Mouse (Mus musculus): ENCODE measurements around the gene Mansc1. TPM values are rescaled to one million over a fixed set of nuclear protein-coding genes. Genes with fewer than 3 reads are reported as not detected.

Mansc1 gene
- total RNA-seq, 1 experiment from 2014 or later: 11.1 TPM

GRCm38 (mm10) chr6:134610380-134610779 is 21.9 kb downstream of the Mansc1 start:
- no peak for ATAC-seq (replicated peaks in 1 of 2; ENCODE audit: insufficient read depth in 1 of 2, low FRiP score in 2 of 2, low TSS enrichment in 1 of 2, low read depth in 1 of 2, poor library complexity in 2 of 2, severe bottlenecking in 2 of 2)

DNA sequence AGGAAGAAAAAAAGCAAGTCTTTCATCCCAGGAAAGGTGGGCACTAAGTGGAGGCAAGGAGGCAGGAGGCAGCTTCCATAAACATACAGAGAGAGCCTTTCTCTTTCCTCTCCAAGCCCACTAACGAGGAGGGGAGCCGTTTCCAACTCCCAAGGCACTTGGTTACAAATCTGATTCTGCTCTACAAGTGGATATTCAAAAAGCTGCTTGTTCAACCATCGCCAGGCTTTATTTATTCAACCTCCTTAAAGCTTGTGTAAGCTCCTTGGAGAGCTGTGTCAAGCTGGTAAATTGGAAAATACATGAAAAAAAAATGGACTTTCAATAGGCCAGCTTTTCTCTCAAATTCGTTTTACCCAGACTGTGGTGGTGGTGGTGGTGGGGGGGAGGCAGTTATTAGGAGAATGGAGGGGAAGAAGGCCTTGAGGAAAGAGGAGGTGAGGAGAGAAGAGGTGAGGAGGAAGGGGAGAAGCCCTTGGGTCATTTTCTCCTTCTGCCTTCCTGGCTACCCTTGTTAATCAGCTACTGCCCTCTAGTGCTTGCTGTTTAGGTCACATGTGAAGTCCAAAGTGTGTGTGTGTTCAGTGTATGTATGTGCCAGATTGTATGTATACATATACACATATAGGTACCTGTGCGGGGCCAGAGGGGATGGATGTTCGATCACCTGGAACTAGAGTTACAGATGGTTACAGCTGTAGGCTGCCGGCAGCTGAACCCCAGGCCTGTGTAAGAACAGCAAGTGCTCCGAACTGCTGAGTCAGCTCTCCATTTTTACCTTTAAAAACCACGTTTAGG is 25.1 kb downstream of the Mansc1 start:
- peak; percentile 65 to 71 for ATAC-seq (replicated peaks in 1 of 2; ENCODE audit: insufficient read depth in 1 of 2, low FRiP score in 2 of 2, low TSS enrichment in 1 of 2, low read depth in 1 of 2, poor library complexity in 2 of 2, severe bottlenecking in 2 of 2)

- 0 out of 4 replicates have a peak, but pooled peaks of 1 of the 2 experiments have one; percentile 17 for ATAC-seq (replicated peaks in 1 of 2; ENCODE audit: insufficient read depth in 1 of 2, low FRiP score in 2 of 2, low TSS enrichment in 1 of 2, low read depth in 1 of 2, poor library complexity in 2 of 2, severe bottlenecking in 2 of 2)
Measured at GRCm38 (mm10) chr6:134606540-134606939, 25.7 kb downstream of the Mansc1 start.

DNA sequence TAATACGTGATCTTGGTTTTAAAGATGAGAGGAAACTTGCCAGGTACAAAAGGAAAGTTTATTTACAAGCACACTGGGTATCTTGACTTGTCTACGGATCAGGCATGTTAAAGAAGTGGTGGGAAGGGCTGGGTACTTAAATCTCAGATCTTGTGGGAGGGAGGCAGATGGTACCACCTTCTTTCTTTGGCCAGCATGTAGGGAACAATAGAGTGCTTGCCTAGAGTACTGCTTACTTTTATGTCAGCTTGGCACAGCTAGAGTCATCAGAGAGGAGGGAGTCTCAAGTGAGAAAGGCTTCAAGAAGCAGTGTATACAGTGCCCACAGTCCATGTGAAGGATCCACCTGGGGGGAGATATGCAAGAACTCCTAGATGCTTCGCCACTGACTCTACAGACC is 27.1 kb downstream of the Mansc1 start:
- ATAC-seq (replicated peaks in 1 of 2; ENCODE audit: insufficient read depth in 1 of 2, low FRiP score in 2 of 2, low TSS enrichment in 1 of 2, low read depth in 1 of 2, poor library complexity in 2 of 2, severe bottlenecking in 2 of 2): no peak

DNA sequence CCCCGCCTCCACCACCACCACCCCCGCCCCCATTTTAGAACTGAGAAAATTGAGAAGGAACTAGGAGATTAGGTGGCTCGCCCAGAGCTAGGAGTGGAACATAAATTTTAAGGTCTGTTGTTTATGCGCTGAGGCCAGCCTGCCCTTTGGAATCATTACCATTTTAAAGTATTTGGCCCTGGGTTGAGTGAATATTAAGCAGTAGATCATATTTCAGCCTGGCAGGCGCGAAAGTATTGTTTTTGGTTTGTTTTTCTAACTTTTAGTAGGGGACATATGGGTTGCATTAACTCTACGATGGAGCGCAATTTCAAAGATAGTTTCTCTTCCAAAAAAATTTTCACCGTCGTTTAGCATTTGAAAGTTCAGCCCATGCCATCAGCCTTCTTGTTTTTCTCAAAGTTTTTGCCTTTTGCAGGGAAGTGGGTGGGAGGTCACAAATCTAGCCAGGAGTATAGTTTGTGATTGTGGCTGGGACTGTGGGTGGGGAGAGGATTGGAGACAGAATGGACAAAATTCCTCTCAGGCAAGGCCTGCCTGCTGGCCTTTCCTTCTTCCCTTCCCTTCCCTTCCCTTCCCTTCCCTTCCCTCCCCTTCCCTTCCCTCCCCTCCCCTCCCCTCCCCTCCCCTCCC is 29.8 kb downstream of the Mansc1 start:
- ATAC-seq (replicated peaks in 1 of 2; ENCODE audit: insufficient read depth in 1 of 2, low FRiP score in 2 of 2, low TSS enrichment in 1 of 2, low read depth in 1 of 2, poor library complexity in 2 of 2, severe bottlenecking in 2 of 2): no peak

DNA sequence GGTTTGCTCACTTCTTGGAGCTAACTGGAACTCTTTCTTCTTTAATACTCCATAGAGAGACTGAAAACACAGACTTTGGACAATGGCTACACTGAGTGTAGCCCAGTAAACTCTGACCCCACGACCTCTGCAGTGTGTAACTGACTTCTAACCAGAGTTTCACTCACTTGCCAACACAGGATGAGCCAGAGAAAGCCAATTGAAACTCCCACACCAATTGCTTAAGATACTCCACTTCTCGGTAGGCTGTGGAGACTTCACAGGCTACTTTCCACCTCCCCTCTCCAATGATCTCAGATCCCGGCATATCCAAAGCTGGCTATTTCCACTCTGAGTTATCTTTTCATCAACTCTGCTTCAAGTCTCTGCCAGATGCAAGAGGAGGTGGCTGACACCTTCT is 30.5 kb downstream of the Mansc1 start:
- ATAC-seq (replicated peaks in 1 of 2; ENCODE audit: insufficient read depth in 1 of 2, low FRiP score in 2 of 2, low TSS enrichment in 1 of 2, low read depth in 1 of 2, poor library complexity in 2 of 2, severe bottlenecking in 2 of 2): no peak

GRCm38 (mm10) chr6:134601130-134601529 is 31.2 kb downstream of the Mansc1 start:
- no peak for ATAC-seq (replicated peaks in 1 of 2; ENCODE audit: insufficient read depth in 1 of 2, low FRiP score in 2 of 2, low TSS enrichment in 1 of 2, low read depth in 1 of 2, poor library complexity in 2 of 2, severe bottlenecking in 2 of 2)

GRCm38 (mm10) chr6:134599239-134599638 is 33.0 kb downstream of the Mansc1 start:
- ATAC-seq (replicated peaks in 1 of 2; ENCODE audit: insufficient read depth in 1 of 2, low FRiP score in 2 of 2, low TSS enrichment in 1 of 2, low read depth in 1 of 2, poor library complexity in 2 of 2, severe bottlenecking in 2 of 2): no peak

DNA sequence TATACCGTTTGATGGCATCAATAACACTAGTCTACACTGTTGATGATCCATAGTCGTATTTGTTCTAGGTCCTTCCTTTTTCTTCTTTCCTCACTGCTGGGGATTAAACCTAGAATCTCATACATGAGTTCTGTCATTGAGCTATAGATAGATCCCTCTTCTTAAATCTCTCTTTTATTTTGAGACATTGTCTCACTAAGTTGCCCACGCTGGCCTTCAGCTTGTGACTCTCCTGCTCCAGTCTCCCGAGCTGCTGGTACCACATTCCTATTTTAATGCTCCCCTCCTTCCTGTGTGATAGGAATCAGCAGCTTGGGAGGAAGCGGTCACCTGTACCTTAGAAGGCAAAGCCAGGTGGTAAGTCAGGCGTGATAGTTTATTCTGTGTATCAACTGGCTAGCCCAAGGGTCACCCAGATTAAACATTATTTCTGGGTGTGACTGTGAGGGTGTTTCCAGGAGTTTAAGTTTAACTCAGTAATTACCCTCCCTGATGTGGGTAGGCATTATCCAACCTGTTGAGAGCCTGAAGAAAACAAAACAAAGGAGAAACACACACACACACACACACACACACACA is 34.5 kb downstream of the Mansc1 start:
- ATAC-seq (replicated peaks in 1 of 2; ENCODE audit: insufficient read depth in 1 of 2, low FRiP score in 2 of 2, low TSS enrichment in 1 of 2, low read depth in 1 of 2, poor library complexity in 2 of 2, severe bottlenecking in 2 of 2): no peak

DNA sequence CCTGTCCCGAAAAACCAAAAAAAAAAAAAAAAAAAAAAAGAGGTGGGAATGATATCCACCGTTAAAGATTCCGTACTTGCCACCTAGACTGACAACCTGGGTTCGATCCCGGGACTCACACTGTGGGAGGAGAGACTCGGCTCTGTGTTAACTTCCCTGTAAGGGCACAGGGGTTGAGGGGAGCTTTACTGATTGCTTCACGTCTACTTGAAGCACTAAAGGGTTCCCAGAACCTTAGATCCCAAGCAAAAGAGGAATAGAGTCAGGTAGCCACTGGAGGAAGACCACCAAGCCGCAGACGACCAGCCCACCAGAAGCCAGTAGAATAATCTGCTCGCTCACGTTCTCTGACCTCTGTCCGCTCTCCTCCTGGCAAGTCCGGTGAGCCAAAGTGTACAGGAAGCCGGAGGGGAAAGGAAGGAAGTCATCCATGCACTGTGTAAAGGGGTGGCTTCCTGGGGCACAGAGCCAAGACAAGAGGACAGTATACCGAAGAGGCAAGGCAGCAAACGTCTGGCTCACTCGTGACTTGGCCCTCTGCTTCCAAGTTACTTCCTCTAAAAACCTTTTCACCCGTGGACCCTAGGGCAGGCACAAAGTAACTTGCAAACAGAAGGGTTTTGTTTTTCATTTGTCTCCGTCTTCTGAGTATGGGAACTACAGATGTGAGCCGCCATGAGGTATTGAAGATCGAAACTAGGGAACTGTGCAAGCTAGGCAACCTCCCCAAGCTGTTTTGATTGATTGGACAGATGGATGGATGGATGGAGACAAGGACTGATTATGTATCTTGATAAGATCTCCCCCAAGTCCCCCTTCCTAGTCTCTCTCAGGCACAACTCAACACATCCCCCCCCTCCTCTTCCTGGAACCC is 37.5 kb downstream of the Mansc1 start:
- peak; percentile 80 to 85 for ATAC-seq (replicated peaks in 1 of 2; ENCODE audit: insufficient read depth in 1 of 2, low FRiP score in 2 of 2, low TSS enrichment in 1 of 2, low read depth in 1 of 2, poor library complexity in 2 of 2, severe bottlenecking in 2 of 2)

DNA sequence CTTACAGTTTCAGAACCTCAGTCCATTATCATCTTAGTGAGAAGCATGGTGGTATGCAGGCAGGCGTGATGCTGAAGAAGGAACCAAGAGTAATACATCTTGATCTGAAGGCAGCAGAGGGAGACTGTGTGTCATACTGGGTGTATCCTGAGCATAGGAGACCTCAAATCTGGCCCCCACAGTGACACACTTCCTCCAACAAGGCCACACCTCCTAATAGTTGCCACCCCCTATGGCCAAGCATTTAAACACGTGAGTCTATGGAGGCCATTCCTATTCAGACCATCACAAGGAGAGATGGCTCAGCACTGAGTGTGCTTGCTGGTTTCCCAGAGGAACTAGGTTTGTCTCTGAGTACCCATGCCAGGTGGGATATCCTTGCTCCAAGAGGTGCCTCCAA is 40.7 kb downstream of the Mansc1 start:
- no peak for ATAC-seq (replicated peaks in 1 of 2; ENCODE audit: insufficient read depth in 1 of 2, low FRiP score in 2 of 2, low TSS enrichment in 1 of 2, low read depth in 1 of 2, poor library complexity in 2 of 2, severe bottlenecking in 2 of 2)

DNA sequence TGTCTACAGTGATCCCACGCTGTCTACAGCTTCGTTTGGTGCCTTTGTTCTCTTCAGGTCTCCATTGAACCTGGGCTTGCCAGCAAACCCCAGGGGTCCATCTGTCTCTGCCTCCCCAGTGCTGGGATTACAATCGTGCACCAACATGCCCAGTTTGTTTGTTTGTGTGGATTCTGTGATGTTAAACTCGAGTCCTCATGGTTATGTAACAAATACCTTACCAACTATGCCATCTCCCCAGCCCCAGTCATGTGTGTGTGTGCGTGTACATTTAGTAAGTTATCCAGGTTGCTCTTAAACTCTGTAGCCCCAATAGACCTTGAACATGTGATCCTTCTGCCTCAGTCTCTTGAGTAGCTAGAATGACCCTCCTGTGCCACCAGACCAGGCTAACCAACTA is 46.0 kb downstream of the Mansc1 start:
- ATAC-seq (replicated peaks in 1 of 2; ENCODE audit: insufficient read depth in 1 of 2, low FRiP score in 2 of 2, low TSS enrichment in 1 of 2, low read depth in 1 of 2, poor library complexity in 2 of 2, severe bottlenecking in 2 of 2): no peak

- no peak for ATAC-seq (replicated peaks in 1 of 2; ENCODE audit: insufficient read depth in 1 of 2, low FRiP score in 2 of 2, low TSS enrichment in 1 of 2, low read depth in 1 of 2, poor library complexity in 2 of 2, severe bottlenecking in 2 of 2)
Measured at GRCm38 (mm10) chr6:134584616-134585015, 47.7 kb downstream of the Mansc1 start.

DNA sequence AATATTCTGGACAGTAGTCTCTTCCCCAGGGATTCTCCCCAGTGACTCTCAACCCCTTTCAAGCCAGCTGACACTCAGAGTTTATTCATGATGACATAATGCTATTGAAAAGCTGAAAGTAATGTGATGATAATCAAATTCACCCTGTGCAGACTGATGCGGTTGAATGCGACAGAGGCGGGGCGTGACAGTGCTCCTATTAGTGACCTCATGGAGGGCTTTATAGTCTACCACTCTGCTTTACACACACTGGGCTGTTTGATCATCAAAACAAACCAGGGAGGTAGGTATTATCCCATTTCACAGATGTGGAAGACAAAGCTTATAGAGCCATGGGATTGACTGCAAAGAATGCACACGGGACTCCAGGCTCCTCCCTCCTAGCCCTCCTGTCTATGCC is 50.2 kb downstream of the Mansc1 start:
- ATAC-seq (replicated peaks in 1 of 2; ENCODE audit: insufficient read depth in 1 of 2, low FRiP score in 2 of 2, low TSS enrichment in 1 of 2, low read depth in 1 of 2, poor library complexity in 2 of 2, severe bottlenecking in 2 of 2): no peak

DNA sequence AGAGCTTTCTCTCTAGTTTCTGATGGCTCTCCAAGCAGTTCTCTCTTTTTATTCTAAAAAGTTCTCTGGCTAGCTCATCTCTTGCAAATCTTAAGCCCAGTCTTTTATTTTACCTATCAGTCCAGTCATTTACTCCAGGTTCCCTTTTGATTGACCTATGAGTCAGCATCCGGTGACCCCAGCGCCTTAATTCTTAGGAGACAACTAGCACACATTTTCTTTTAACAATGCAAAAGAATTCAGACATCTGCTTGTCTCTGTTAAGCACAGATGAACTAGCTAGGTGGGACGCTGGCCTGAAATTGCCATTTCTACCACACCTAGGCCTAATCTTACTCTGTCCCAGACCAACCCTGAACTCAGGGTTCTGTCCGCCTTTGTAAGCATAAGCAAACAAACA is 52.8 kb downstream of the Mansc1 start:
- ATAC-seq (replicated peaks in 1 of 2; ENCODE audit: insufficient read depth in 1 of 2, low FRiP score in 2 of 2, low TSS enrichment in 1 of 2, low read depth in 1 of 2, poor library complexity in 2 of 2, severe bottlenecking in 2 of 2): no peak

DNA sequence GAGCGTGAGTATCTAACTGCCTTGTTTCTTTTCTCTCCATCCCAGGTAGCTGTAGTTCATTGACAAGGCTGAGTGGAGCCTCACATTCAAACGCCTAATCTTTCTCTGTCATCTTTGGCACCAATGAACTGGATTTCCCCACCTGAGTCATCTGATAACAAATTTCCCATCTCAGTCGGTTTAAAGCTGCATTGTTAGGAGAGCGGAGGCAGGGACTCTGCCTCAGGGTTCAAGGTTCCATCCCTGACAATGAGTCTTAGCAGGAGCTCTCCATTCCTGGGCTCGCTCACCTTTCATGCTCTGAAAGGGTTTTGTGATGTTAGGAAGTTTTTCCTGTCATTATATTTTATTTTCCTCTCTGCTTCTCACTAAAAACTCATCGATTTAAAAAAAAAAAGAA is 54.2 kb downstream of the Mansc1 start:
- no peak for ATAC-seq (replicated peaks in 1 of 2; ENCODE audit: insufficient read depth in 1 of 2, low FRiP score in 2 of 2, low TSS enrichment in 1 of 2, low read depth in 1 of 2, poor library complexity in 2 of 2, severe bottlenecking in 2 of 2)

DNA sequence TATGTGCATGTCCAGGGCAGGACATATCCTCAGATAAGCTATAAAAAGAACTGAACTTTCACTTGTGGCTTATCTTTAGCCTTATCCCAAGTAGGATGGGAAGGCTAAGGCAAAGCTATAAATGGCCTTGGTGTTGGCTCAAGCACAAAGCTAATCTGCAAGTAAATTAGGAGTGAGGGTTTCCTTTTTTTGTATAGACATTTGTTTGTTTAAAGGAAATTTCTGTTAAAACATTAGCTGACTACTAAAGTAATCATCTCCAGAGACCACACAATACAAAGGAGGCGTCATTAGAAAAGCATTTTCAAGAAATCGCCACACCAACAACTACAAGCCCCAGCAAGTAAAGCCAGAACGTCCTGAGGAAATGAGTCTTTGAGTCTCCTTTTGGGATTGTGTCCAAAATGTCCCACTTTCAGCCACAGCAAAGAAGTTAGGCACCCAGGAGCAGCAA is 57.0 kb downstream of the Mansc1 start:
- no peak for ATAC-seq (replicated peaks in 1 of 2; ENCODE audit: insufficient read depth in 1 of 2, low FRiP score in 2 of 2, low TSS enrichment in 1 of 2, low read depth in 1 of 2, poor library complexity in 2 of 2, severe bottlenecking in 2 of 2)
